Mouse (Mus musculus): ENCODE measurements around the gene Pdcd6ip. TPM values are rescaled to one million over a fixed set of nuclear protein-coding genes. Genes with fewer than 3 reads are reported as not detected.
"Not testable (repeated sequence)": the region's sequence is repeated elsewhere in the genome, so short reads cannot be mapped to it uniquely, and the experiment has no call there.

Pdcd6ip gene
- polyA plus RNA-seq, 1 experiment from 2014 or later, result 59.6 TPM

DNA sequence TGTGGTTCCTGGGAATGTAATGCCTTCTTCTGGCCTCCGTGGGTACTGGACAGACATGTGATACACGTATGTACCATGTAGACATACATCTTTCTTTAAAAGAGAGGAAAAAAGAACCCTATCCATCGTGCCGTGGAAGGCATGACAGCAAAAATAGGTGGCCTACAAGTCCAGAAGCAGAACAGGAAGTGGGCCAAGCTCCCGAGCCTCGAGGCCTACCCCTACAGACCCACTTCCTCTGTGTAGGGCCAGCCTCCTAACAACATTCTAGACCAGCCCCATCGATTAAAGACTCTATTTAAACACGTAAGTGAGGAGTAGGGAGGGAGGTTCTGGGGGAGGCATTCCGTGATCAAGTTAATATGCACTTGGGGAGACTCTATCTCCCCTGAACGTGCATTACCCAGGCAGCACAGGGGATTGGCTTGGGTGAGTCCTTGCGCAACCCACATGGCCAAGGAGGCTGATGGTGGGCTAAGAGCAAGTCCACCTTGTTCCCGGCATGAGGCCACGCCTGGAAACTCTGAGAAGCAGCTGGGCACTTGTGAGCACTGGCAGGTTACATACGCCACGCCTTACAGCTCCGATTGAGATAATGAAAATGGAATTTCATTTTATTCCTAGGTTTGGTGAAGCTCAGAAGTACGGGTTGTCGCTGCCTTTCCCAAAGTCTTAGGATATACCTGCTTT, 19.1 kb upstream of the Pdcd6ip start:
- no peak for ATAC-seq (ENCODE audit: low FRiP score)
- no peak overlapping the region for H3K4me3 ChIP-seq
- H3K9ac ChIP-seq, result no peak overlapping the region
- no peaks in the 10 kb centered on the region for H3K36me3 ChIP-seq
- no peak overlapping the region for H3K27ac ChIP-seq
- H3K4me1 ChIP-seq, result no peaks in the 10 kb centered on the region
- no peaks in the 10 kb centered on the region for H3K27me3 ChIP-seq
- WGBS, result 91% methylated on average over 18 of the region's 18 CpGs
- H3K4me2 ChIP-seq (replicated peaks), result no peak overlapping the region
- no peaks in the 10 kb centered on the region for H3K9me3 ChIP-seq (replicated peaks)

DNA sequence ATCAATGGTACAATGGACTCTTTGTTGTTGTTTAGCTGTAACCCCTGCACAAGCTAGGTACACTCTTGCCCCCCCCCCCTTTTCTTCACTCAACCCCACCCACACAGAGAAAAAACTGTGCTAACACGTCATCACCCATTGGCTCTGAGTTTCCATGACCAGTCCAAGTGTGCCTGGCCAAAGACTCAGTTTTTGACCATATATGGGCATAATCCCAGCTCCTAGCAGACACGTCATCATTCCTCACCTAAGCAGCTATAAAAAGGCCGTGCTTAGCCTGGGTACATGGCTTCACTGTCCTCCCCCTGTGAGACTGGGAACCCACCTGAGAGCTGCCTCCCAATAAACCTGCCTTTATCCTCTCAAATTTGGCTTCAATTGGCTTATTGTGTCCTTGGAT, 18.1 kb upstream of the Pdcd6ip start:
- Histone ChIP-seq H3K9me3 (replicated peaks) (no peaks in the 10 kb centered on the region), H3K4me1 (no peaks in the 10 kb centered on the region), H3K4me3 (no peak overlapping the region), H3K27ac (no peak overlapping the region), H3K27me3 (no peaks in the 10 kb centered on the region), H3K36me3 (no peaks in the 10 kb centered on the region), H3K9ac (no peak overlapping the region), H3K4me2 (replicated peaks) (no peak overlapping the region)
- WGBS, result 79% methylated on average over 3 of the region's 3 CpGs
- ATAC-seq (ENCODE audit: low FRiP score), result no peak

DNA sequence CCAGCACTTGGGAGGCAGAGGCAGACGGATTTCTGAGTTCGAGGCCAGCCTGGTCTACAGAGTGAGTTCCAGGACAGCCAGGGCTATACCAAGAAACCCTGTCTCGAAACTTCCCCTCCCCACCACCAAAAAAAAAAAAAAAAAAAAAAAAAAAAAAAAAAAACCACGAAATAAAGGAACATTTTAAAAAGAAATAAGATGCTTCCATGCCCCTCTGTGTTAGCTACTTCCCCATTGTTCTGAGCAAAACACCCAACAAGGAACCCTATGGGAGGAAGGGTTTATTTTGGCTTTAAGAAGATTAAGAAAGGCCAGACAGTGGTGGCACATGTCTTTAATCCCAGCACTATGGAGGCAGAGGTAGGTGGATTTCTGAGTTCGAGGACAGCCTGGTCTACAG, 17.6 kb upstream of the Pdcd6ip start:
- not testable (repeated sequence) for H3K4me2 ChIP-seq (replicated peaks); ATAC-seq (ENCODE audit: low FRiP score); H3K36me3 ChIP-seq; H3K27ac ChIP-seq; H3K4me1 ChIP-seq; H3K27me3 ChIP-seq; H3K4me3 ChIP-seq; H3K9me3 ChIP-seq (replicated peaks); H3K9ac ChIP-seq
- 87% methylated on average over 5 of the region's 5 CpGs for WGBS

DNA sequence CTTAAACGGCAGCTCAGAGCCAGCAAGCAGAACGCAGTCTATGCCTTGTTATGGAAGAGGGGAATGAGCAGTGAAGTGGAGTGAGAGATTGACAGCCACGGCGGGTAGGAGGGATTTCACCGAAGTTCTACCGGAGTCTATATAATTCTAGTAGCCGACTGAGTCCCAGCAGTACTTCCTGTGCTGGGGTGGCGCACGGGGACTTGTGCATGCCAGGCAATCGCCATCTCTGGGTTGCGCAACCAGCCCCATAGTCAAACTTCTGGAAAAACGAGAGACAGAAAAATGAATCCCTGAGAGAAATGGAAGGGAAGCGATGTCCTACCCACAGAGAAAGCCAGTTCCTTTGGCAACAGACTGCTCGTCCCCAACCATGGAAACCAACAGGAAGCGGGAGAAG, 16.6 kb upstream of the Pdcd6ip start:
- Histone ChIP-seq H3K9me3 (replicated peaks) (no peaks in the 10 kb centered on the region), H3K27me3 (no peaks in the 10 kb centered on the region), H3K27ac (no peak overlapping the region), H3K4me3 (no peak overlapping the region), H3K4me2 (replicated peaks) (no peak overlapping the region), H3K36me3 (no peaks in the 10 kb centered on the region), H3K9ac (no peak overlapping the region), H3K4me1 (no peaks in the 10 kb centered on the region)
- no peak for ATAC-seq (ENCODE audit: low FRiP score)
- WGBS, result 82% methylated on average over 15 of the region's 15 CpGs

DNA sequence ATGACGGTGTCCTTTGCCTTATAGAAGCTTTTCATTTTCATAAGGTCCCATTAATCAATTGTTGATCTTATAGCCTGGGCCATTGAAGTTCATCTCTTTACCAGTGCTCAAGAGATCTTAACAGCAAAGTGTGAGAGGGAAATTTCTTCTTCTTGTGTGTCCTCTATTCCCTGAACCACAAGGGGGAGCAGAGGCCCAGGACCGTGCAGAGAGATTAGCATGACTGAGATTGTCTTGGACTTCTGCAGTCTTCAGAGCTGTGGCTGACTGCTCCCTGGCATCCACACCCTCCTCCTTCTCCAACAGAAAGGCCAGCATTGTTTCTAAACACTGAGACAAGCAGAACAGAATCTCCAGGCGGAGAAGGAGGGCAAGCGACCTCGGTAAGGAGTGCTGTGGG, 11.0 kb upstream of the Pdcd6ip start:
- Histone ChIP-seq H3K27me3 (no peaks in the 10 kb centered on the region), H3K27ac (no peak overlapping the region), H3K9me3 (replicated peaks) (no peaks in the 10 kb centered on the region), H3K36me3 (no peaks in the 10 kb centered on the region), H3K4me2 (replicated peaks) (no peak overlapping the region), H3K4me1 (no peaks in the 10 kb centered on the region), H3K4me3 (no peak overlapping the region), H3K9ac (no peak overlapping the region)
- 44% methylated on average over 5 of the region's 5 CpGs for WGBS
- ATAC-seq (ENCODE audit: low FRiP score), result no peak

DNA sequence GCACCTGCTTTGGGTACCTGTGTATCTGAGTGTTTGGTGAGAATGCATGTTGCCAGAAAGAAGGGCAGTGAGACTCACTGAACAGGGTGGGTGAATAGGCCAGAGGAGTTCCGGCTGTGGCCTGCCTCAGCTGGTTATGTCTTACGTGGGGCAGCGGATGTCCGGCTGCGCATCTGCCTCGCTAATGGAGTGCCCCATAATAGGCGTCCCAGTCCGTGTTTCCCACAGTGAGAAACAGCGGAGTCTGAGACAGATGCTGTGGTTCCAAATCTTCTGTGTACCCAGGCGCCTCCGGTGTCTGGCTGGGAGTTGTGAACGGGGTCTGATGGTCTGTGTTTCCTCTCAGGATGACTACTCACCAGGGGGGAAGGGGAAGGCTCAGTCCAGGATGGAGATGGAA, 2.8 kb upstream of the Pdcd6ip start:
- peaks cover 17% of the 10 kb centered on the region for H3K4me1 ChIP-seq
- no peak for ATAC-seq (ENCODE audit: low FRiP score)
- WGBS, result 81% methylated on average over 12 of the region's 12 CpGs

DNA sequence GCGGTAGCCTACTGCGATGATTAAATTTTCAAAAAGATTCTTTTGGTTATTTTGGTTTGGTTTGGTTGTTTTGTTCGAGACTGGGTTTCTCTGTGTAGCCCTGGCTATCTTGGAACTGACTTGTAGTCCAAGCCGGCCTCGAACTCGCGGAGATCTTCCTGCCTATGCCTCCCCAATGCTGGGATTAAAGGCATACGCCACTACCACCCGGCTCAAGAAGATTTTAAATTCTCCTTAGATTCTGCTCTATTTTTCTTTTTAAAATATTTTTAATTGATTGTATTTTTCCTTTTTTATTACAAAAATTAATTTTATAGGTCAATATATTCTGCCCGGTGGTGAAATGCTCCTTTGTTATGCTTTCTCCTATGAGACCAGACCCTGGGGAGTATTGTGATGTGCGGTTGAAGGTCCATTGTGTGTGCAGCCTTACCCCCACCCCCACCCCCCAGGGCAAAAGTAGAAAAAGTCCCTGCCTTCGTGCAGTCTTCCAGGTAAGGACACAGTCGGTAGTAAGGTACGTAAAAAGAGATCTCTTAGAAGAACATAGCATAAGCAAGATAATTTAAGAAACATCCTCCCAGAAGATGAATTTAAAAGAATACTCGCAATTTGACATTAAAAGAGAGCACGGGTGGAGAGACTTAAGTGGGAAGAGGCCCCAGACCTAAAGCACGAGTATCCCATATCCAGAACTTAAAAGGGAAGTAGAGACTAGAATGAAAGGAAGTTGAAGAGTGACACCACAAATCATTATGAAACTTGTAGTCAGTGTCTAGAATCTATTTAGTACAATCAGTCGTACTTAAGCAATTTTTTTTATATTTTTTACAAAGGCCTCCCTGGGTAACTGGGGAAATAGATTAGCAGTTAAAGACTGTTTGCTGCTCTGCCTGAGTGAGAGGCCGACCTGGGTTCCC, 562 bp upstream of the Pdcd6ip start:
- no peaks in the 10 kb centered on the region for H3K27me3 ChIP-seq
- H3K36me3 ChIP-seq, result no peaks in the 10 kb centered on the region
- H3K27ac ChIP-seq, result no peak overlapping the region
- WGBS, result 53% methylated on average over 19 of the region's 19 CpGs
- peaks cover 20% of the 10 kb centered on the region for H3K4me1 ChIP-seq
- ATAC-seq (ENCODE audit: low FRiP score), result peak; percentile 29
- no peaks in the 10 kb centered on the region for H3K9me3 ChIP-seq (replicated peaks)
- peak overlapping the region; percentile 92 for H3K9ac ChIP-seq
- peak overlapping the region; percentile 85 for H3K4me2 ChIP-seq (replicated peaks)
- peak overlapping the region; percentile 90 for H3K4me3 ChIP-seq

More for the DNA sequence above, 2.8 kb upstream of the Pdcd6ip start:
- no peak overlapping the region for H3K4me2 ChIP-seq (replicated peaks)
- no peak overlapping the region for H3K4me3 ChIP-seq
- H3K36me3 ChIP-seq, result no peaks in the 10 kb centered on the region
- no peaks in the 10 kb centered on the region for H3K9me3 ChIP-seq (replicated peaks)
- H3K27ac ChIP-seq, result no peak overlapping the region
- no peaks in the 10 kb centered on the region for H3K27me3 ChIP-seq
- no peak overlapping the region for H3K9ac ChIP-seq

DNA sequence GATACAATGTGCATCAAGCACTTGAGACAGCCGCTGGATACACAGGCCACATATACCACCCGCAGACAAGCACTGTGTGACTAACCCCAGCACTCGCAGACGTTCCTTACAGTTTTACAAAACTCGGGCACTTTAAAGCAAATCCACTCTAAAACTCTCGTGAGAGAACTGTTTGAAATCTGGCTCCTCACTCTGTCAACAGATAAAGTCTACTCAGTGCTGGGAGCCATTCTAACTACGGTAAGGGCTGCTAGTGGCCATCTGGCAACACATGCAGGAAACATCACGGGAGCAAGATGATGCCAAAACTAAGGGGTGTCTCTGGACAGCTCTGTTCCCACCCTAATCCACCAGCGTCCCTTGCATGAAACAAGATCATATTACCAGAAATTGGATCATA, 1.2 kb downstream of the Pdcd6ip start:
- Histone ChIP-seq H3K4me2 (replicated peaks) (peak overlapping the region; percentile 85), H3K27ac (no peak overlapping the region), H3K9me3 (replicated peaks) (no peaks in the 10 kb centered on the region), H3K36me3 (no peaks in the 10 kb centered on the region), H3K4me3 (peak overlapping the region; percentile 90), H3K27me3 (no peaks in the 10 kb centered on the region), H3K9ac (peak overlapping the region; percentile 92), H3K4me1 (peaks cover 20% of the 10 kb centered on the region)
- 67% methylated on average over 9 of the region's 9 CpGs for WGBS
- ATAC-seq (ENCODE audit: low FRiP score), result no peak

DNA sequence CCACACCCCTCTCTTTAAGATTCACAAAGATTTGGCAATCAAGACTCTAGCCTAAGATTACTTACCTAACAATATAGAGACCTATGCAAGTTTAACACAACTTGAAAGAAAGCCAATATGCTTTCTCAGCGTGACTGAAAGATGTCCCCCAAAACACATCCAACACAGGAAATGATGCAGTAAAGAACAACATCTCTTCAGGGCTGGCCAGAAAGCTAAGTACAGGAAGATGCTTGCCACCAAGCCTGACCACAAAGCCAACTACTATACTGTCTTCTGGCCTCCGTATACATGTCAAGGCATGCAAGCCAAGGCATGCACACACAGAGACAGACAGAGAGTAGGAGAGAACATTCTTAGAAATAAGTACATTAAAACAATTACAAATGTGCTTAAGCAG, 2.0 kb downstream of the Pdcd6ip start:
- peak overlapping the region; percentile 92; the same call in 1 of the 2 replicates for H3K9ac ChIP-seq
- WGBS, result 87% methylated on average over 2 of the region's 2 CpGs
- no peaks in the 10 kb centered on the region for H3K27me3 ChIP-seq
- no peak overlapping the region for H3K27ac ChIP-seq
- H3K4me1 ChIP-seq, result peaks cover 20% of the 10 kb centered on the region
- 0 out of 2 replicates have a peak overlapping the region, but pooled peaks have one; percentile 90 for H3K4me3 ChIP-seq
- peak overlapping the region; percentile 85 for H3K4me2 ChIP-seq (replicated peaks)
- no peaks in the 10 kb centered on the region for H3K9me3 ChIP-seq (replicated peaks)
- no peak for ATAC-seq (ENCODE audit: low FRiP score)
- H3K36me3 ChIP-seq, result no peaks in the 10 kb centered on the region

DNA sequence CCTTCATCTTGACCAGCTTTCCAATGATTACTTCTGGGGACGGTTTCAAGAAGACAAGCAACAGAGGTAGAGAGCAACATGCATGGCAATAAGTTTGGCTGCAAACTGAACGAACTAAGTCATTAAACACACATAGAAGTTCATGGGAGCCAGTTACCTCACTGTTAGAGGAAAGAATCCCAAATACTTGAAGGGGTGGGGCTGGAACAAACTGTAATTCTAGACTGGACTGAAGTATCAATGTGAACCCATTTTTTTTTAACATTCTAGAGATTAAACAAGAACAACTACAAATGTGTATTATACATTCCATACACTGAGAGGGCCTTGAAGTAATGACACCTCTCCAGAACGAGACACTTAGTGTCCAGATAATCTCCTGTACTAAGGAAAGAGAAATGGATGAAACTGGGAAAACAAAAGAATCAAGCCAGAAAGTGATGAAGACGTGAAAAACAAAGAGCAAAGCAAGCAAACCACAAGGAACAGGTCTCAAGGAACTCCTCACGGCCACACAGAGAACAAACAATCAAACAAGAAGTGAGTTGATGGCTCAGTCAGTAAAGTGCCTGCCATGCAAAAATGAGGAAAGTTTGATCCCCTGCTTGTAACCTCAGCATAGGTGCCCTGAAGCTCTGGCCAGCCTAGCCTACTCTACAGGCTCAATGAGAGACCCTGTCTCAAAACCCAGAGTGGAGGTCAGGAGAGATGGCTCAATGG, 6.5 kb downstream of the Pdcd6ip start:
- ATAC-seq (ENCODE audit: low FRiP score), result no peak
- peaks cover 9% of the 10 kb centered on the region; the same call in 1 of the 2 replicates for H3K36me3 ChIP-seq
- no peak overlapping the region for H3K4me2 ChIP-seq (replicated peaks)
- 89% methylated on average over 5 of the region's 5 CpGs for WGBS
- H3K27me3 ChIP-seq, result no peaks in the 10 kb centered on the region
- H3K4me3 ChIP-seq, result no peak overlapping the region
- peaks cover 11% of the 10 kb centered on the region for H3K4me1 ChIP-seq
- H3K9ac ChIP-seq, result no peak overlapping the region
- H3K9me3 ChIP-seq (replicated peaks), result no peaks in the 10 kb centered on the region
- H3K27ac ChIP-seq, result no peak overlapping the region

DNA sequence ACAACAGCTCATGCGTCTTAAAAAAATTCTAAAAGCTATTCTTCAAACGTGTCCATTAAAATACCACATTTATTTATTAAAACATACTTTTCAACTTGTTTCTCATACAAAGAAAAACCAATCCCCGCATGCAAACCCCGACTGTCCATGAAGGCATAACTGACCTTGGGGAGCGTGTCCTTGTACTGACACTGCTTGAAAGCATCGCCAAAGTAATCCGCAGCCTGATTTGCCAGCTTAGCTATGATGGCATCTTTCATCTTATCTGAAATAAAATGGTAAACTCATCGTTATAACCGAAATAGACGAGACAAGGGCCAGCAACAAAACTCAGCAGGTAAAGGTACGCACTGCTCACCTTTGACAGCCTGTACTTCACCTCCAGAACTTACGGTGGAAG, 20.6 kb downstream of the Pdcd6ip start:
- H3K4me1 ChIP-seq, result no peaks in the 10 kb centered on the region
- no peak overlapping the region for H3K27ac ChIP-seq
- H3K36me3 ChIP-seq, result peaks cover 55% of the 10 kb centered on the region
- no peaks in the 10 kb centered on the region for H3K27me3 ChIP-seq
- no peaks in the 10 kb centered on the region for H3K9me3 ChIP-seq (replicated peaks)
- H3K4me3 ChIP-seq, result no peak overlapping the region
- no peak overlapping the region for H3K4me2 ChIP-seq (replicated peaks)
- no peak for ATAC-seq (ENCODE audit: low FRiP score)
- no peak overlapping the region for H3K9ac ChIP-seq
- WGBS, result 98% methylated on average over 12 of the region's 12 CpGs

DNA sequence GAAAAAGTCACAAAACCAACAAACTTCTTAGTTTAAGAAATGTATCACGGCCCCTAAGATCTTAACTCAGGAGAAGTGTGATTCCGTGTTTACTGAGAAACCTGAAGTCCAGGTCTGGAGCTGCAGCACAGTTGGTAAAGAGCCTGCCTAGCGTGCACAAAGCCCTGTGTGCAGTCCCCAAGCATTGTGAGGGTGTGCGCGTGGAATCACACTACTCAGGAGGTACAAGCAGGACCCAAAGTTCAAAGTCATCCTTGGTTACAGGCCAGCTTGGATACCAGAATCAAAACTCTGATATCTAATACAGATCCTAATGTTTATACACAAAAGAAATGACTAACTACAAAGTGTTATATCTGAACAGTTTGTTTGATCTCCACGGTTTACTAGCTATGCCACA, 34.3 kb downstream of the Pdcd6ip start:
- H3K27ac ChIP-seq, result no peak overlapping the region
- no peak overlapping the region for H3K4me2 ChIP-seq (replicated peaks)
- H3K36me3 ChIP-seq, result peaks cover 59% of the 10 kb centered on the region
- H3K9me3 ChIP-seq (replicated peaks), result no peaks in the 10 kb centered on the region
- H3K9ac ChIP-seq, result no peak overlapping the region
- no peak overlapping the region for H3K4me3 ChIP-seq
- no peak for ATAC-seq (ENCODE audit: low FRiP score)
- H3K27me3 ChIP-seq, result no peaks in the 10 kb centered on the region
- WGBS, result 97% methylated on average over 6 of the region's 6 CpGs
- H3K4me1 ChIP-seq, result no peaks in the 10 kb centered on the region

All from hindbrain, embryonic 12.5 days (tissue).